Mouse (Mus musculus) myocyte (in vitro differentiated cells): ENCODE measurements at regions not wholly inside any gene's neighbourhood (a gene's known extent, or its start where the extent isn't known, plus 50 kb on each side); places are given as distances from the start of the nearest gene placed in this dataset.

ENCODE experiments used
- H3K27me3 ChIP-seq: one replicate; pipeline ENCODE4 v1.6.1; 2011; ENCODE audit not compliant: control insufficient read depth, insufficient read depth, insufficient read length
- H3K36me3 ChIP-seq: one replicate; pipeline ENCODE4 v1.6.1; 2011; ENCODE audit not compliant: control insufficient read depth, insufficient read depth
- H3K4me2 ChIP-seq: one replicate; pipeline ENCODE4 v1.6.1; 2011; ENCODE audit warnings: low read depth, control low read depth
- H3K4me3 ChIP-seq: one replicate; pipeline ENCODE4 v1.5.1; 2011; ENCODE audit warnings: mild to moderate bottlenecking, control low read depth, moderate library complexity
- H3K79me2 ChIP-seq: one replicate; pipeline ENCODE4 v1.6.1; 2011; ENCODE audit not compliant: control insufficient read depth, insufficient read depth
- H3ac ChIP-seq: one replicate; pipeline ENCODE4 v1.6.1; 2011; ENCODE audit not compliant: control insufficient read depth, insufficient read length
- CEBPB ChIP-seq: IDR thresholded peaks from 2 replicates; pipeline ENCODE4 v1.6.1; 2011; ENCODE audit warnings: mild to moderate bottlenecking, moderate library complexity; ENCODE audit not compliant: poor library complexity, insufficient read depth, severe bottlenecking
- E2F4 ChIP-seq: IDR thresholded peaks from one replicate; pipeline ENCODE4 v1.6.1; 2011; ENCODE audit warnings: mild to moderate bottlenecking, control low read depth, moderate library complexity; ENCODE audit not compliant: insufficient read depth
- MAX ChIP-seq: IDR thresholded peaks from one replicate; pipeline ENCODE4 v1.6.1; 2011; ENCODE audit warnings: low read depth, mild to moderate bottlenecking, control low read depth
- MYOD1 ChIP-seq, 3 experiments: IDR thresholded peaks; one replicate each; pipeline ENCODE4 v1.6.1; 2011; ENCODE audit warnings: control low read depth in 2 of 3, low read depth in 2 of 3, mild to moderate bottlenecking in 2 of 3, moderate library complexity in 1 of 3; ENCODE audit not compliant: insufficient read length in 2 of 3, control insufficient read depth in 1 of 3
- MYOG ChIP-seq, 3 experiments: IDR thresholded peaks; one replicate each; pipeline ENCODE4 v1.6.1; 2011; ENCODE audit warnings: control low read depth in 2 of 3, low read depth in 2 of 3, mild to moderate bottlenecking in 2 of 3; ENCODE audit not compliant: insufficient read length in 2 of 3, control insufficient read depth in 1 of 3, insufficient read depth in 1 of 3
- POLR2A ChIP-seq: IDR thresholded peaks from one replicate; pipeline ENCODE4 v1.6.1; 2011; ENCODE audit warnings: low read depth, mild to moderate bottlenecking, control low read depth, moderate library complexity; ENCODE audit not compliant: insufficient read length
- POLR2AphosphoS2 ChIP-seq: IDR thresholded peaks from one replicate; pipeline ENCODE4 v1.6.1; 2011; ENCODE audit warnings: low read depth, control low read depth; ENCODE audit not compliant: insufficient read length
- REST ChIP-seq: IDR thresholded peaks from one replicate; pipeline ENCODE4 v1.6.1; 2011; ENCODE audit warnings: mild to moderate bottlenecking, control low read depth, moderate library complexity; ENCODE audit not compliant: insufficient read depth, insufficient read length
- SRF ChIP-seq: IDR thresholded peaks from one replicate; pipeline ENCODE4 v1.6.1; 2011; ENCODE audit warnings: low read depth; ENCODE audit not compliant: control insufficient read depth, insufficient read length
- TCF12 ChIP-seq: IDR thresholded peaks from one replicate; pipeline ENCODE4 v1.6.1; 2011; ENCODE audit warnings: mild to moderate bottlenecking, control low read depth; ENCODE audit not compliant: poor library complexity, insufficient read depth, severe bottlenecking
- TCF3 ChIP-seq: IDR thresholded peaks from one replicate; pipeline ENCODE4 v1.6.1; 2011; ENCODE audit warnings: low read depth, control low read depth; ENCODE audit not compliant: insufficient read length
- USF1 ChIP-seq: IDR thresholded peaks from one replicate; pipeline ENCODE4 v1.6.1; 2011; ENCODE audit warnings: low read depth, mild to moderate bottlenecking, control low read depth, moderate library complexity

DNA sequence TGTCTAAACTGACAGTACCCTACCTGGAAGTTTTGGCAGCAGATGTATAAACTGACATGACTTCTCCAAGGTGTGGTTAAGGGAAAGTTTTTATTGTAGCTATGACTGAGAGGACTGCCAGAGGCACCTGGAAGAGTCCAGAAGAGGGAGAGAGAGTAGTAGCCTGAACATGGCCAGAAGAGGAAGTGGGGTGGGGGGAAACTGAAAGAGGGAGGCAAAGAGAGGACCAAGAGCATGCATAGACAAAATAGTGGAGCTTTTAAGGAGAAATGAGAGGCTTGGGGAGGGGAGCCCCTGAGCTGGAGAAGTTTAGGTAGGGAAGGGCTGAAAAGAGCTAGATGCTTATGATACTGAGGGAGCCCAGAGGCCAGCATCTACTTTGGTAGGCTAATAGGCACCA lies 255.2 kb upstream of the Id2 start:
- no peaks in the 10 kb centered on the region for H3K36me3 ChIP-seq
- TF ChIP-seq MYOD1 (IDR thresholded peaks at IDR 0.05; ENCODE audit: control insufficient read depth in 1 of 3, insufficient read length in 2 of 3, low read depth in 2 of 3), result no peak
- no peak for TF ChIP-seq POLR2AphosphoS2
- no peak overlapping the region for H3K4me2 ChIP-seq
- no peak overlapping the region for H3K4me3 ChIP-seq
- no peaks in the 10 kb centered on the region for H3K79me2 ChIP-seq
- no peak overlapping the region for H3ac ChIP-seq
- H3K27me3 ChIP-seq, result no peaks in the 10 kb centered on the region

DNA sequence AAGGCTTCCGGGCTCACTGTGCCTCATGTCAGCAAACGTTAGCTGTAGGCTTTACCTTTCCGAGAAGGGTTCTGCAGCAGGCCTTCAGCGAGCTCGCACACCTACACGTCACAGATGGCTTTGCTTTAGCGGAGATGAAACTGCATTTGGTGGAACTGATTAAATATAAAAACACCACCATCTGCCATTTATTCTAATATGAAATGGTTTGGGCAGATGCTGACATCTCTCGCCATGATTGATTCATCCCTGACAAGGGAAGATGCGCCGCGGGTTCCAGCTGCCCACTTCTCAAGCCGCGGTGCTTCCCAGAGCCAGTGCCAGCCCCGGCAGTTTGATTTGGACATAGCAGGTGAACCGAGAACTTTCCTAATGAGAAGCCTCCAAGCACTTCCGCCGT lies 247.4 kb upstream of the Id2 start:
- Histone ChIP-seq H3K36me3 (no peaks in the 10 kb centered on the region), H3ac (no peak overlapping the region), H3K4me3 (no peak overlapping the region), H3K79me2 (no peaks in the 10 kb centered on the region), H3K4me2 (no peak overlapping the region), H3K27me3 (no peaks in the 10 kb centered on the region)
- no peak for TF ChIP-seq POLR2A
- no peak for TF ChIP-seq E2F4
- TF ChIP-seq MYOG (IDR thresholded peaks at IDR 0.05; ENCODE audit: control insufficient read depth in 1 of 3, insufficient read depth in 1 of 3, insufficient read length in 2 of 3, low read depth in 2 of 3), result no peak
- TF ChIP-seq TCF3, result no peak
- TF ChIP-seq SRF, result no peak

DNA sequence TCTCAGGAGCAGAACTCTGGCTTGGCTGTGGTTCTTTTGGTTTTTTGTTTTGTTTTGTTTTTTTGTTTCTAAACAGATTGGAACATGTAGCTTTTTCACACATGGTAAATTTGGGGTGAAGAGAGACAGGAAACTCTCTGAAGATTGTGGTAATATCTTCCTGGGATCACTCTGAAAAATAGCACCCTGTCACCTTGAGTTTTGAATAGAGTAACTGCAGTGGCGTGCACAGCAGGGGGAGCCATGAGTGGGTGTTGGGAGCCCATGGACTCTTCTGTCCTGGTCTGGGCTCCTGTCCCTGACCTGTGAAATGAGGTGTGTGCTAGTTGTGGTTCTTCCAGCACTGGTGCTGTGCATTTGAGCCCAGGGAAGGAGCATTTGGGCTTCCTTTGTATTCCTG lies 241.8 kb upstream of the Id2 start:
- H3K79me2 ChIP-seq, result no peaks in the 10 kb centered on the region
- H3K27me3 ChIP-seq, result no peaks in the 10 kb centered on the region
- no peak overlapping the region for H3K4me3 ChIP-seq
- no peak overlapping the region for H3K4me2 ChIP-seq
- TF ChIP-seq REST (no peak), MYOG (IDR thresholded peaks at IDR 0.05; ENCODE audit: control insufficient read depth in 1 of 3, insufficient read depth in 1 of 3, insufficient read length in 2 of 3, low read depth in 2 of 3) (no peak), MAX (no peak), SRF (no peak), CEBPB (no peak), TCF3 (no peak), MYOD1 (IDR thresholded peaks at IDR 0.05; ENCODE audit: control insufficient read depth in 1 of 3, insufficient read length in 2 of 3, low read depth in 2 of 3) (no peak), TCF12 (no peak), POLR2A (no peak), POLR2AphosphoS2 (no peak)
- H3ac ChIP-seq, result no peak overlapping the region
- H3K36me3 ChIP-seq, result no peaks in the 10 kb centered on the region

DNA sequence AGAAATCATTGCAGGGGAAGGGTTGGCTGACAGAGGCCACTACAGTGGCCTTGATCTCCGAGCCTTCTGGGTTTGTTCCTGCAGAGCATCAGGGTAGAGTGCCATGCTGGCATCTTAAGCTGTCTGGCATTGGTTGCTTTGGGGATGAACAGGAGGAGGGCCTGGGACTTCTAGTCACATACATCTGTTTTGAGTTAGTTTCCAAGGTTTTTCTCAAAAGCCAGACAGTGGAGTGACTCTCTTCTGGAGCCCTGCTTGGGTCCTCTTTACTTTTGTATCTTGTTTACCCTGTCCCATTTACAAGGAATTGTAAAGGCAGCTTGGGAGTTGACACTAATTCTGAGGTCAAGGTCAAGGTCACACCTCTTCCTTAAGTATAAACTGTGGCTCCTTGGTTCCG lies 239.0 kb upstream of the Id2 start:
- no peaks in the 10 kb centered on the region for H3K79me2 ChIP-seq
- H3K4me3 ChIP-seq, result no peak overlapping the region
- H3ac ChIP-seq, result no peak overlapping the region
- H3K36me3 ChIP-seq, result no peaks in the 10 kb centered on the region
- TF ChIP-seq REST, result no peak
- no peak for TF ChIP-seq MAX
- no peak for TF ChIP-seq MYOD1 (IDR thresholded peaks at IDR 0.05; ENCODE audit: control insufficient read depth in 1 of 3, insufficient read length in 2 of 3, low read depth in 2 of 3)
- TF ChIP-seq SRF, result no peak
- TF ChIP-seq POLR2AphosphoS2, result no peak
- no peak for TF ChIP-seq TCF12
- TF ChIP-seq MYOG (IDR thresholded peaks at IDR 0.05; ENCODE audit: control insufficient read depth in 1 of 3, insufficient read depth in 1 of 3, insufficient read length in 2 of 3, low read depth in 2 of 3), result no peak
- TF ChIP-seq TCF3, result no peak
- no peak for TF ChIP-seq POLR2A
- no peak for TF ChIP-seq E2F4
- TF ChIP-seq USF1, result no peak
- no peak for TF ChIP-seq CEBPB
- no peaks in the 10 kb centered on the region for H3K27me3 ChIP-seq
- no peak overlapping the region for H3K4me2 ChIP-seq

DNA sequence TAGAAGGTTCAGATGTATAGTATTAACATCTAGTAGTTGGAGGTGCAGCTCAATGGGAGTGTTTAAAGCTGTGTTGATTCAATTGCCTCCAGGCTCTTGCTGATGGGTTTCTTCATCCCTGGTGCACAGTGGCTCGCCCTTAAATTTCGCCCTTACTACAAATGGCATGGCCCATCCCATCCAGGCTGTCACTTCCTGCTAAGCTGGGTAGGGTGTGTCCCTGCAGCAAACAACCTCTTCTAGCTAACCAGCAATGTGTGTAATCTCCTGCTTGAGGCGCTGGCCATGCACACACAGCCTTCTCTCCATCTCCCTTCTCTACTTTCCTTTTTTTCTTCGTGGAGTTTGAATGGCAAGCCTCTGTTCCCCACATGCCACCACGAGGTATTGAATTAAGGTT lies 238.1 kb upstream of the Id2 start:
- Histone ChIP-seq H3K4me3 (no peak overlapping the region), H3K27me3 (no peaks in the 10 kb centered on the region), H3ac (no peak overlapping the region), H3K79me2 (no peaks in the 10 kb centered on the region), H3K4me2 (no peak overlapping the region), H3K36me3 (no peaks in the 10 kb centered on the region)
- TF ChIP-seq POLR2A (no peak), CEBPB (no peak), TCF3 (no peak), MYOD1 (IDR thresholded peaks at IDR 0.05; ENCODE audit: control insufficient read depth in 1 of 3, insufficient read length in 2 of 3, low read depth in 2 of 3) (no peak), MYOG (IDR thresholded peaks at IDR 0.05; ENCODE audit: control insufficient read depth in 1 of 3, insufficient read depth in 1 of 3, insufficient read length in 2 of 3, low read depth in 2 of 3) (no peak), SRF (no peak), POLR2AphosphoS2 (no peak), USF1 (no peak)
